Mouse (Mus musculus) kidney, adult 9 months (tissue): ENCODE measurements at regions not wholly inside any gene's neighbourhood (a gene's known extent, or its start where the extent isn't known, plus 50 kb on each side); places are given as distances from the start of the nearest gene placed in this dataset.
A peak's percentile ranks its signal among the peaks of the same experiment; 100 is the strongest.

Source experiments
- DNase-seq: peaks from one replicate; pipeline ENCODE4 v3.0.0; 2022

DNA sequence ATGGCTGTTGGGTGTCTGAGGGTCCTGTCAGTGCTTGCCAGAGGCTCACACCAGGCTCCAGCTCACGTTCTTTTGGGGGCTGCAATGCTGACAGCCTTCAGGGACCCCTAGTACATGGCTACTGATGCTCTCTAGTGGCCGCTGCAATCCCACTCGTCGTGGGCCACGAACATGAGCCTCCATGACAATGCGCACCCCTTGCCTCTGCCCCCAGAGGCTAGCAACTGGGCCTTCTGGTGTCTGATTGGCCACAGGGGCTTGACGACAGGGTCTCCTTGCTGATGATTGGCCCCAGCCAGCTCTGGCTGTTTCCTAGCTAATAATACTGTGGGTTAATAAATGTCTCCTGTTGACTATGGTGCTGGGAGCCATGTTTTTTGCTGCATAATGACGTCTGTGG lies 61.1 kb downstream of the Rtl1 start:
- DNase-seq, result no peak

DNA sequence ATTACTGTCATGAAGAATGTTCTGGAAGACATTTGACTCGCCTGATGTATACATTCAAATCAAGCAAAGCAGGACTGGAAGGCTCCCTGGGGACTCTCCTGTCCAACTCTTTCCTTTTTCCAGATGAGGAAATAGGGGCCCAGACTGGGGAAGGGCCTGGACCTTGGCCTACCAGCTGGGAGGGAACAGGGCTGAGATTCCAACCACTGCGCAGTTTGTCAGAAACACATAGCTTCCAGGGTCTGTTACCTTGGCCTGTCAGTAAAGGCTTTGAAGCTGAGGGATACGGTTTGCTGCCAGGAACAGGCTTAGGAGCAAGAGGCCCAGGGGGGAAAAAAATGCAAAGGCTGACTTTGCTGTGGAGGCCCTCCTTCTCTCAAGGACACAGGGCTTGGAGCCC lies 61.5 kb downstream of the Rtl1 start:
- DNase-seq, result no peak

GRCm38 (mm10) chr12:109536536-109536935 lies 63.6 kb downstream of the Rtl1 start:
- no peak for DNase-seq

GRCm38 (mm10) chr12:109532392-109532791 lies 67.7 kb downstream of the Rtl1 start:
- no peak for DNase-seq

GRCm38 (mm10) chr12:109531347-109532023 lies 68.6 kb downstream of the Rtl1 start:
- no peak for DNase-seq

- no peak for DNase-seq
These were observed 69.7 kb downstream of the Rtl1 start for GRCm38 (mm10) chr12:109530215-109531050.

DNA sequence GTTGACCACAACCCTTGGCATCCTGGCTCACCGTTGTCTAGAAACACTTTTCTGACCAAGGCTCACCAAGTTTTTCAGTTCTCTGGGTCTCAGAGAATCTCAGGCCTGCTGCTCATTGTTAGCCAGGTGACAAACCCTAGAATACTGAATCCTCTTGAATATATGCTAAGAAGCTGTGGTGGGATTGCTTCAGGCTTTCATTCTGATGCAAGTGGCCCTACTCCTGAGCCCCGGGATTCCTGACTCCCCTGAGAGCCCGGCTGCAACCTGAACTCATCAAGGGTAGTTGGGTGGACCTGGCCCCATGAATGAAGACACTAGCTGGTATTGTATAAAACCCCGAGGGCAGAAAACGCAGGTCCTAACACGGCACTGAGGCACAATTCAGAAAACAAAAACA lies 70.6 kb downstream of the Rtl1 start:
- no peak for DNase-seq

DNA sequence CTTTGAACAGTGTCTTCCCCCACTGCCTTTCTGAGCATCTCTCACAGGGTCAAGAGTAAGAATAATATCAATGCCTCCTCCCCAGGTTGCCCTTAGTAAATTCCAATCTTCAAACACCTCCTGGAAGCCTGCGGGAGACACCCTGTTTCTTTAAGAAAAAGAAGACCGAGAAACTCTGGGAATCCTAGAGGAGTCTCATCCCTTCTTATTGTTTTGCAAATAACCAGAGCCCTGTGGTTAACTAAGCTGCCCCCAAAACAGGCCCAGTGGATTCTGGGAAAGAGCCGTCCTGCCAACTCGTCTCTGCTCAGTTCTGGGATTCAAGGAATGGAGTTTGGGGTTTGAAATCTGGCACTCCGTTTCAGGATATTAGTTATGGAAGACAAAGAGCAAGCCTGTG lies 71.2 kb downstream of the Rtl1 start:
- no peak for DNase-seq

GRCm38 (mm10) chr12:109528263-109528545 lies 71.9 kb downstream of the Rtl1 start:
- peak; percentile 5 for DNase-seq

- DNase-seq, result no peak
These were observed 72.5 kb downstream of the Rtl1 start for GRCm38 (mm10) chr12:109527414-109528262.

GRCm38 (mm10) chr12:109525613-109526012 lies 73.0 kb downstream of the Dlk1 start:
- DNase-seq, result no peak

DNA sequence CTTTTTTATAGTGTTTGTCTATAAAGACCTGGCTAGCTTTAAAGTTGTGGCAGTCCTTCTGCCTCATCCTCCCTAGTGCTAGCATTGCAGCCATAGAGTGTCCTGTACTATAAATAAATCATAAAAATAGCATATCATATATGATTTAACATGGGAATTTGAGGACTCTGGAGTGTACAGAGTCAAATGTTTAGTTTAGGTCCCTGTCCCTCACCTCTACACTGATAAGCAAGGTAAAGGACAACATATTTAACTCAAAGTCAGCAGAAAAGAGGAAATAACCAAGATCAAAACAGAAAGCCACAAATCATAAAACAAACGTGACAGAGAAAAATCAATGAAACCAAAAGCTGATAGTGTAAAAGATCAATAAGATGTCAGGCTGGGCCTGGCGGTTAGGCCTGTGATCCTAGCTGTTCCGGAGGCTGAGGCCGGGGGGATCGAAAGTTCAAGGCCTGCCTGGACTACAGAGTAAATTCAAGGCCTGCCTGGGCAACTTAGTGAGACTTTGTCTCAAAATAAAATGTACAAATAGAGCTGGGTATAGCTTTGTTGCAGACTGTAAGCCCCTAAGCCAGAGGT lies 68.7 kb downstream of the Dlk1 start:
- DNase-seq, result no peak

- DNase-seq, result no peak
These were observed 67.8 kb downstream of the Dlk1 start for GRCm38 (mm10) chr12:109520414-109520813.

GRCm38 (mm10) chr12:109519838-109520237 lies 67.2 kb downstream of the Dlk1 start:
- no peak for DNase-seq

DNA sequence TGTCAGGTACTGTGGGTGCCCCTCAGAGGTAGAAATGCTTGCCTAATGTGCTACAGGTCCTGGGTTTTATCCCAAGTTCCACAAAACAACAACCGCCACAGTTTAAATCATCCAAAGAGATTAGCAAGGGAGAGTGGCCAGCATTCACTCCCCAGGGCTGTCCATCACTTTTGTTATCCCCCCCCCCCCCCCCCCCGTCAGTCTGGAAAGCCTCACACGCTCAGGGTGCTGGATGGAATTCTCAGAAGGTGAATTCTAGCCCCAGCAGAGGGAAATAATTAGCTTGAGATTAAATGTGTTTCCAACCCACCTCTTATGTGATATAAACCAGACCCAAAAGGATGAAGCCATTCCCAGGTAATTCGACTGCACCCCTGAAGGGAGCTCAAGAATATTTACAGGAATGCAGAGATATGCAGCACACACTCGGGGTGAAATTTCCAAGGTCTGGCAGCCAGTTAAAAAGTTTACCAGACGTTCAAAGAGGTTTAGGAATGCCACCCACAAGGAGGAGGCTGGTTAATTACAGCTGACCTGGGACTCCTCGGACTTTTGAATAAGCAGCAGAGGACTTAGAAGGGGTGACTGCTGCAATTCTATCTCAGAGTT lies 65.9 kb downstream of the Dlk1 start:
- DNase-seq, result no peak

DNA sequence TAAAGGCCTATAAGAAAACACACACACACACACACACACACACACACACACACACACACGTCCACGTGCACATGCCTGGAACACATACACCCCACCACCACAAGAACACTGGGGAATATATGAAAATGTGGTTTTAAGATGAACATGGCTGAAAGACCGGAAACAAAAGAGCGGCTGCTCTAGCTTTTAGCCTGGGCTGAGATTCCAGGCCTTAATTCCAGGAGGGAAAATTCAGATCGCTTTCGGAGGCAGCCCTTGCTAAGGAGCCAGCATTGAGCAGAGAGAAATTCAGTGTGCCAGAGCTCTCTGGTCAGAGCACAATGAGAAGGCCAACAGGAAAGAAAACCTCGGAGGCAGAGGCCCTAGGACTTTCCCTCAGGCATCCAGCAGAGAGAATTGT lies 65.1 kb downstream of the Dlk1 start:
- DNase-seq, result no peak

DNA sequence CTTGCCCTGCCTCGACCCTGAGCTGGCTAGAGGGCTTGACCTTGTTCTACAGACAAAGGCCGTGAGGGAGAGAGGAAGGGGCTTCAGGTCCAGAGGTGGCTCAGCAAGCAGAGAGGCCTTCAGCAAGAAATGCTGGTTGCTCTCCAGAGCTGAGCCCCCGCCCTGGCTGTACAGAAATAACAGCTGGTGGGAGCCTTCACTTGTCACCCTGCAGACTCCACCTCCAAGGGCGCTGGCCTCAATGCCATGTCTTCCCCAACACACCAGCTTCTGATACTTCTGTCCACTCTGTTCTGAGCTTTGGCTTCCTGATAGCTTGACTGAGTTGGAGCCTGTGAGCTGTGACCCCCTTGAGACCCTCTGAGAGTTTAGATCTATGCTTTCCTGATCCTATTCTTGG lies 64.3 kb downstream of the Dlk1 start:
- no peak for DNase-seq

DNA sequence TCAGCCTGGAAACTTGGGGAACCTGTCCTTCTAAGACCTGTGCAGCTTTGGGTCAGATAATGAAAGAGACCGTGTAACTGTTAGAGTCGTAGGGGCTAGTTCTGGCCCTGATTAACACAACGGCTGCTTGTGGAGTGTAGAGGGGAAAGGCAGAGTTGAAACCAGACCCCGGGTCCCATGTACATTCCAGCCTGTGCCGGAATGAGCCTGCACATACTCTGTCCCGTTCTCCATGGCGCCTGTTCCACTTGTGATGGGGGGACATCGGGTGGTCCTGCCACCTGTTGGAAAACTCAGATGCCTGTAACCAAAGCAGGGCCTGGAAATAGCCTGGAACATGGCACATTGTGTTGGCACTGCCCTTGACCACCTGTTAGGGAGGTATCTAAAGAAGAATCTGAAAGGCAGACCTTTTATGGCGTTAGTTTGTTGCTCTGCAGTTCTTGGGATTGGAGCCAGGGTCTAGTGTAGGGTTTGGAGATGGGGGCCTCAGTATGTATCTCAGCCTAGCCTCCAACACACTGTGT lies 61.7 kb downstream of the Dlk1 start:
- DNase-seq, result no peak
